Mouse (Mus musculus): Measurements from ENCODE around the gene Large1. TPM values are rescaled to one million over a fixed set of nuclear protein-coding genes. Genes with fewer than 3 reads are reported as not detected.
"Not testable (repeated sequence)": the region's sequence is repeated elsewhere in the genome, so short reads cannot be mapped to it uniquely, and the experiment has no call there.

Gene Large1
- polyA plus RNA-seq, 1 experiment from 2014 or later: 17.1 TPM

- Histone ChIP-seq H3K4me2 (no peak overlapping the region), H3K4me1 (no peaks in the 10 kb centered on the region), H3K9me3 (replicated peaks) (no peaks in the 10 kb centered on the region), H3K27ac (replicated peaks) (no peak overlapping the region), H3K36me3 (no peaks in the 10 kb centered on the region), H3K4me3 (replicated peaks) (no peak overlapping the region), H3K9ac (replicated peaks) (no peak overlapping the region), H3K27me3 (replicated peaks) (no peaks in the 10 kb centered on the region)
- ATAC-seq (ENCODE audit: low FRiP score): no peak
- 87% methylated on average over 2 of the region's 2 CpGs for WGBS
Measured at GRCm38 (mm10) chr8:73096952-73097351, 256.4 kb downstream of the Large1 start.

- WGBS: 97% methylated on average over 1 of the region's 1 CpGs
- H3K36me3 ChIP-seq; H3K4me1 ChIP-seq; H3K9me3 ChIP-seq (replicated peaks); H3K27ac ChIP-seq (replicated peaks); H3K9ac ChIP-seq (replicated peaks); H3K4me3 ChIP-seq (replicated peaks); ATAC-seq (ENCODE audit: low FRiP score); H3K27me3 ChIP-seq (replicated peaks); H3K4me2 ChIP-seq: not testable (repeated sequence)
Measured at GRCm38 (mm10) chr8:73077746-73078145, 275.6 kb downstream of the Large1 start.

GRCm38 (mm10) chr8:73061410-73061809, 291.9 kb downstream of the Large1 start:
- Histone ChIP-seq H3K27ac (replicated peaks) (no peak overlapping the region), H3K4me1 (no peaks in the 10 kb centered on the region), H3K36me3 (no peaks in the 10 kb centered on the region), H3K9ac (replicated peaks) (no peak overlapping the region), H3K9me3 (replicated peaks) (no peaks in the 10 kb centered on the region), H3K4me3 (replicated peaks) (no peak overlapping the region), H3K4me2 (no peak overlapping the region), H3K27me3 (replicated peaks) (no peaks in the 10 kb centered on the region)
- 70% methylated on average over 1 of the region's 1 CpGs for WGBS
- ATAC-seq (ENCODE audit: low FRiP score): no peak

GRCm38 (mm10) chr8:73054726-73055125, 298.6 kb downstream of the Large1 start:
- Histone ChIP-seq H3K4me3 (replicated peaks) (no peak overlapping the region), H3K27me3 (replicated peaks) (no peaks in the 10 kb centered on the region), H3K9ac (replicated peaks) (no peak overlapping the region), H3K4me2 (no peak overlapping the region), H3K9me3 (replicated peaks) (no peaks in the 10 kb centered on the region), H3K36me3 (no peaks in the 10 kb centered on the region), H3K27ac (replicated peaks) (no peak overlapping the region), H3K4me1 (no peaks in the 10 kb centered on the region)
- ATAC-seq (ENCODE audit: low FRiP score): no peak
- 73% methylated on average over 1 of the region's 1 CpGs for WGBS

- Histone ChIP-seq H3K4me3 (replicated peaks) (no peak overlapping the region), H3K9ac (replicated peaks) (no peak overlapping the region), H3K4me2 (no peak overlapping the region), H3K36me3 (no peaks in the 10 kb centered on the region), H3K4me1 (no peaks in the 10 kb centered on the region), H3K9me3 (replicated peaks) (no peaks in the 10 kb centered on the region), H3K27ac (replicated peaks) (no peak overlapping the region), H3K27me3 (replicated peaks) (no peaks in the 10 kb centered on the region)
- WGBS: 82% methylated on average over 3 of the region's 3 CpGs
- ATAC-seq (ENCODE audit: low FRiP score): no peak
Measured at GRCm38 (mm10) chr8:73053878-73054277, 299.5 kb downstream of the Large1 start.

GRCm38 (mm10) chr8:73052414-73052813, 300.9 kb downstream of the Large1 start:
- no peak for ATAC-seq (ENCODE audit: low FRiP score)
- H3K4me1 ChIP-seq: no peaks in the 10 kb centered on the region
- no peaks in the 10 kb centered on the region for H3K36me3 ChIP-seq
- 62% methylated on average over 1 of the region's 1 CpGs for WGBS
- H3K4me2 ChIP-seq: no peak overlapping the region
- no peak overlapping the region for H3K4me3 ChIP-seq (replicated peaks)
- H3K9ac ChIP-seq (replicated peaks): no peak overlapping the region
- no peaks in the 10 kb centered on the region for H3K27me3 ChIP-seq (replicated peaks)
- no peaks in the 10 kb centered on the region for H3K9me3 ChIP-seq (replicated peaks)
- no peak overlapping the region for H3K27ac ChIP-seq (replicated peaks)

GRCm38 (mm10) chr8:73048136-73048535, 305.2 kb downstream of the Large1 start:
- no peak for ATAC-seq (ENCODE audit: low FRiP score)
- no peak overlapping the region for H3K4me2 ChIP-seq
- no peak overlapping the region for H3K27ac ChIP-seq (replicated peaks)
- no peaks in the 10 kb centered on the region for H3K4me1 ChIP-seq
- no peak overlapping the region for H3K9ac ChIP-seq (replicated peaks)
- no peak overlapping the region for H3K4me3 ChIP-seq (replicated peaks)
- H3K27me3 ChIP-seq (replicated peaks): no peaks in the 10 kb centered on the region
- no peaks in the 10 kb centered on the region for H3K9me3 ChIP-seq (replicated peaks)
- 90% methylated on average over 3 of the region's 3 CpGs for WGBS
- H3K36me3 ChIP-seq: 0 out of 2 replicates have a peak, but pooled peaks cover under 1% of the 10 kb centered on the region

GRCm38 (mm10) chr8:73029787-73030186, 323.6 kb downstream of the Large1 start:
- ATAC-seq (ENCODE audit: low FRiP score): no peak
- Histone ChIP-seq H3K36me3 (no peaks in the 10 kb centered on the region), H3K9me3 (replicated peaks) (no peaks in the 10 kb centered on the region), H3K9ac (replicated peaks) (no peak overlapping the region), H3K4me3 (replicated peaks) (no peak overlapping the region), H3K27me3 (replicated peaks) (no peaks in the 10 kb centered on the region), H3K4me2 (no peak overlapping the region), H3K4me1 (no peaks in the 10 kb centered on the region), H3K27ac (replicated peaks) (no peak overlapping the region)

GRCm38 (mm10) chr8:73018241-73018640, 335.1 kb downstream of the Large1 start:
- Histone ChIP-seq H3K4me1 (no peaks in the 10 kb centered on the region), H3K36me3 (no peaks in the 10 kb centered on the region), H3K4me2 (no peak overlapping the region), H3K9me3 (replicated peaks) (no peaks in the 10 kb centered on the region), H3K27ac (replicated peaks) (no peak overlapping the region), H3K9ac (replicated peaks) (no peak overlapping the region), H3K4me3 (replicated peaks) (no peak overlapping the region), H3K27me3 (replicated peaks) (no peaks in the 10 kb centered on the region)
- no peak for ATAC-seq (ENCODE audit: low FRiP score)
- WGBS: 76% methylated on average over 1 of the region's 1 CpGs

GRCm38 (mm10) chr8:73017601-73018000, 335.7 kb downstream of the Large1 start:
- H3K27me3 ChIP-seq (replicated peaks): no peaks in the 10 kb centered on the region
- H3K27ac ChIP-seq (replicated peaks): no peak overlapping the region
- no peaks in the 10 kb centered on the region for H3K9me3 ChIP-seq (replicated peaks)
- WGBS: 89% methylated on average over 1 of the region's 1 CpGs
- ATAC-seq (ENCODE audit: low FRiP score): no peak
- H3K4me1 ChIP-seq: no peaks in the 10 kb centered on the region
- no peak overlapping the region for H3K9ac ChIP-seq (replicated peaks)
- no peak overlapping the region for H3K4me2 ChIP-seq
- no peak overlapping the region for H3K4me3 ChIP-seq (replicated peaks)
- H3K36me3 ChIP-seq: no peaks in the 10 kb centered on the region

GRCm38 (mm10) chr8:73016303-73016702, 337.0 kb downstream of the Large1 start:
- no peak overlapping the region for H3K4me2 ChIP-seq
- no peak overlapping the region for H3K9ac ChIP-seq (replicated peaks)
- no peak for ATAC-seq (ENCODE audit: low FRiP score)
- no peaks in the 10 kb centered on the region for H3K9me3 ChIP-seq (replicated peaks)
- H3K27me3 ChIP-seq (replicated peaks): no peaks in the 10 kb centered on the region
- no peak overlapping the region for H3K4me3 ChIP-seq (replicated peaks)
- no peaks in the 10 kb centered on the region for H3K36me3 ChIP-seq
- no peaks in the 10 kb centered on the region for H3K4me1 ChIP-seq
- no peak overlapping the region for H3K27ac ChIP-seq (replicated peaks)
- 85% methylated on average over 2 of the region's 2 CpGs for WGBS

- H3K9me3 ChIP-seq (replicated peaks): no peaks in the 10 kb centered on the region
- H3K9ac ChIP-seq (replicated peaks): no peak overlapping the region
- no peak overlapping the region for H3K4me2 ChIP-seq
- H3K4me3 ChIP-seq (replicated peaks): no peak overlapping the region
- no peak overlapping the region for H3K27ac ChIP-seq (replicated peaks)
- no peaks in the 10 kb centered on the region for H3K27me3 ChIP-seq (replicated peaks)
- ATAC-seq (ENCODE audit: low FRiP score): peak; percentile 65; the same call in 1 of the 2 replicates
- 56% methylated on average over 2 of the region's 2 CpGs for WGBS
- no peaks in the 10 kb centered on the region for H3K4me1 ChIP-seq
- H3K36me3 ChIP-seq: no peaks in the 10 kb centered on the region
Measured at GRCm38 (mm10) chr8:73007489-73007888, 345.9 kb downstream of the Large1 start.

- Histone ChIP-seq H3K9me3 (replicated peaks) (no peaks in the 10 kb centered on the region), H3K4me3 (replicated peaks) (no peak overlapping the region), H3K36me3 (no peaks in the 10 kb centered on the region), H3K9ac (replicated peaks) (no peak overlapping the region), H3K4me2 (no peak overlapping the region), H3K27ac (replicated peaks) (no peak overlapping the region), H3K27me3 (replicated peaks) (no peaks in the 10 kb centered on the region), H3K4me1 (no peaks in the 10 kb centered on the region)
- ATAC-seq (ENCODE audit: low FRiP score): peak; percentile 75; the same call in 1 of the 2 replicates
- WGBS: 52% methylated on average over 2 of the region's 2 CpGs
Measured at GRCm38 (mm10) chr8:73003858-73004257, 349.5 kb downstream of the Large1 start.

Data from neural tube, embryonic 15.5 days (tissue).